In genomic region chr7:97514786-97515185, GRCm38 (mm10) we compare ENCODE assay signal across 13 mouse cellular contexts. TPM values are rescaled to one million over a fixed set of nuclear protein-coding genes. Genes with fewer than 3 reads are reported as not detected.
DNase-seq lines count a peak whose midpoint lies in the region; ATAC-seq lines count a peak whose summit lies in the region.
"Had no signal": no experiment of that assay in that cellular context is flagged by ENCODE, and none has a peak within 500 bp of the region (broad histone marks: within the 10 kb centered on the region; RNA-seq: fewer than 3 reads in every experiment).

No protein-coding gene starts in this region.

- H3K4me2 ChIP-seq in forebrain, embryonic 14.5 days (ENCODE audit: low read length), result no peak overlapping the region
- H3K4me2 ChIP-seq in forebrain, embryonic 13.5 days, result no peak overlapping the region
- H3K4me2 ChIP-seq: lung, embryonic 15.5 days had no signal

- peaks cover 90% of the 10 kb centered on the region for H3K36me3 ChIP-seq in forebrain, embryonic 14.5 days (ENCODE audit: control insufficient read depth, insufficient read depth, low read length)
- H3K36me3 ChIP-seq in forebrain, embryonic 13.5 days (ENCODE audit: poor library complexity, severe bottlenecking), result peaks cover 86% of the 10 kb centered on the region

- ATAC-seq in forebrain, embryonic 14.5 days, result no peak
- no peak for ATAC-seq in forebrain, embryonic 13.5 days

- peak; percentile 28 for DNase-seq in forebrain, embryonic 14.5 days (ENCODE audit: low spot score)
- DNase-seq in brain, adult 2 months (ENCODE audit: low read depth, low spot score), result peak; percentile 77
- peak; percentile 57 to 77 for DNase-seq in heart, adult 18-20 months
- peak; percentile 16 to 40 for DNase-seq in heart, postnatal 36 days
- DNase-seq in kidney, postnatal 14 days, result no peak
- no peak for DNase-seq in retina, embryonic 14.5 days (ENCODE audit: low spot score)
- DNase-seq in gastrocnemius, adult 18-20 months (ENCODE audit: low spot score), result no peak
- DNase-seq: kidney, adult 9 months; thymus, postnatal 4 days had no signal

- no peaks in the 10 kb centered on the region for H3K4me1 ChIP-seq in forebrain, embryonic 14.5 days (ENCODE audit: control insufficient read depth, insufficient read depth, low read length)
- H3K4me1 ChIP-seq in forebrain, embryonic 13.5 days, result peaks cover 4% of the 10 kb centered on the region; the same call in 1 of the 2 replicates
- H3K4me1 ChIP-seq: lung, embryonic 15.5 days had no signal

- no peak overlapping the region for H3K27ac ChIP-seq in forebrain, embryonic 14.5 days (ENCODE audit: low read depth, low read length)
- H3K27ac ChIP-seq in forebrain, embryonic 13.5 days, result no peak overlapping the region; the same call in 1 of the 2 replicates
- H3K27ac ChIP-seq: lung, embryonic 15.5 days had no signal

- H3K27me3 ChIP-seq in forebrain, embryonic 14.5 days (replicated peaks; ENCODE audit: control insufficient read depth, insufficient read depth, low read length), result no peaks in the 10 kb centered on the region
- no peaks in the 10 kb centered on the region for H3K27me3 ChIP-seq in forebrain, embryonic 13.5 days
- H3K27me3 ChIP-seq: lung, embryonic 15.5 days had no signal

- no peaks in the 10 kb centered on the region for H3K9me3 ChIP-seq in forebrain, embryonic 14.5 days (replicated peaks; ENCODE audit: control insufficient read depth, low read length)
- no peaks in the 10 kb centered on the region for H3K9me3 ChIP-seq in forebrain, embryonic 13.5 days (replicated peaks)
- H3K9me3 ChIP-seq: G1E; lung, embryonic 15.5 days had no signal

- intact Hi-C loops in heart, postnatal 36 days (cut with DNase I), result loop anchor here (5.0 kb wide), 1 partner anchor 87 kb away; no protein-coding TSS in a partner anchor

- WGBS in forebrain, embryonic 14.5 days, result 52% methylated on average over 1 of the region's 1 CpGs
- 52% methylated on average over 1 of the region's 1 CpGs for WGBS in forebrain, embryonic 13.5 days

- H3K4me3 ChIP-seq in forebrain, embryonic 14.5 days (ENCODE audit: low read depth, low read length), result no peak overlapping the region
- no peak overlapping the region for H3K4me3 ChIP-seq in forebrain, embryonic 13.5 days
- H3K4me3 ChIP-seq: lung, embryonic 15.5 days; myocyte had no signal

- H3K9ac ChIP-seq in forebrain, embryonic 14.5 days (ENCODE audit: low read length), result no peak overlapping the region
- H3K9ac ChIP-seq in forebrain, embryonic 13.5 days, result no peak overlapping the region
- H3K9ac ChIP-seq: lung, embryonic 15.5 days had no signal

RNA-seq across cellular contexts. Expression of gene Ints4, which starts 34.0 kb away (rescaled TPM):
- polyA plus RNA-seq in forebrain, embryonic 14.5 days (2014; fragmentation: Nextera tagmentation; extraction: Ambion mirVana), result 54.6 and 65.2 TPM in 2 replicates
- 53.5 and 54.1 TPM in 2 replicates for polyA plus RNA-seq in forebrain, embryonic 13.5 days (2015; fragmentation: Nextera tagmentation; extraction: Ambion mirVana)
- 10 to 100 TPM; 51.9 to 69.1 TPM for total RNA-seq in heart, adult 18-20 months (2021)
- 10 to 100 TPM; 48.1 to 53.0 TPM for total RNA-seq in heart, postnatal 36 days (2021)
- 10 to 100 TPM; 23.7 to 26.4 TPM for total RNA-seq in gastrocnemius, adult 18-20 months (2021)

Comparison
In these comparisons a context has a peak if more than half of its experiments do, and no peak if none do; other contexts are left out.
1. DNase-seq: peak in forebrain, embryonic 14.5 days (single experiment), brain, adult 2 months (single experiment), heart, adult 18-20 months (2 of 2) and heart, postnatal 36 days (2 of 2); none in kidney, postnatal 14 days (single experiment), retina, embryonic 14.5 days (single experiment) and gastrocnemius, adult 18-20 months (single experiment).